Mouse (Mus musculus): Measurements from ENCODE around the gene Tmcc3. TPM values are rescaled to one million over a fixed set of nuclear protein-coding genes. Genes with fewer than 3 reads are reported as not detected.
"Not testable (repeated sequence)": the region's sequence is repeated elsewhere in the genome, so short reads cannot be mapped to it uniquely, and the experiment has no call there.

Gene Tmcc3
- polyA plus RNA-seq, 1 experiment from 2014 or later = 7.8 TPM

GRCm38 (mm10) chr10:94581384-94581783 lies 269.6 kb downstream of the Tmcc3 start:
- no peaks in the 10 kb centered on the region for H3K36me3 ChIP-seq
- H3K4me1 ChIP-seq = peaks cover 12% of the 10 kb centered on the region
- ATAC-seq (replicated peaks; ENCODE audit: low FRiP score) = no peak
- WGBS = 87% methylated on average over 3 of the region's 3 CpGs
- no peak overlapping the region for H3K9ac ChIP-seq
- H3K4me3 ChIP-seq (replicated peaks) = no peak overlapping the region
- no peak overlapping the region for H3K27ac ChIP-seq
- H3K27me3 ChIP-seq = 0 out of 2 replicates have a peak, but pooled peaks cover 4% of the 10 kb centered on the region
- no peak overlapping the region for H3K4me2 ChIP-seq
- no peaks in the 10 kb centered on the region for H3K9me3 ChIP-seq (replicated peaks)

- H3K9me3 ChIP-seq (replicated peaks) = no peaks in the 10 kb centered on the region
- H3K4me2 ChIP-seq = no peak overlapping the region
- no peaks in the 10 kb centered on the region for H3K27me3 ChIP-seq
- H3K9ac ChIP-seq = no peak overlapping the region
- peaks cover 12% of the 10 kb centered on the region for H3K4me1 ChIP-seq
- H3K36me3 ChIP-seq = no peaks in the 10 kb centered on the region
- no peak overlapping the region for H3K4me3 ChIP-seq (replicated peaks)
- 70% methylated on average over 4 of the region's 4 CpGs for WGBS
- ATAC-seq (replicated peaks; ENCODE audit: low FRiP score) = no peak
- no peak overlapping the region for H3K27ac ChIP-seq
Observed at GRCm38 (mm10) chr10:94583714-94584113, 272.0 kb downstream of the Tmcc3 start.

- Histone ChIP-seq H3K4me2 (no peak overlapping the region), H3K4me3 (replicated peaks) (no peak overlapping the region), H3K9me3 (replicated peaks) (no peaks in the 10 kb centered on the region), H3K4me1 (peaks cover 12% of the 10 kb centered on the region), H3K27ac (no peak overlapping the region), H3K9ac (no peak overlapping the region), H3K36me3 (no peaks in the 10 kb centered on the region), H3K27me3 (no peaks in the 10 kb centered on the region)
- peak; percentile 55 for ATAC-seq (replicated peaks; ENCODE audit: low FRiP score)
- 60% methylated on average over 17 of the region's 17 CpGs for WGBS
Observed at GRCm38 (mm10) chr10:94584851-94585359, 273.2 kb downstream of the Tmcc3 start.

GRCm38 (mm10) chr10:94585819-94586218 lies 274.1 kb downstream of the Tmcc3 start:
- Histone ChIP-seq H3K27me3 (no peaks in the 10 kb centered on the region), H3K27ac (no peak overlapping the region), H3K4me1 (peaks cover 12% of the 10 kb centered on the region), H3K9me3 (replicated peaks) (no peaks in the 10 kb centered on the region), H3K4me2 (no peak overlapping the region), H3K36me3 (no peaks in the 10 kb centered on the region), H3K4me3 (replicated peaks) (no peak overlapping the region), H3K9ac (no peak overlapping the region)
- 0 out of 2 replicates have a peak, but pooled peaks have one; percentile 34 for ATAC-seq (replicated peaks; ENCODE audit: low FRiP score)
- 30% methylated on average over 8 of the region's 8 CpGs for WGBS

- H3K9me3 ChIP-seq (replicated peaks) = no peaks in the 10 kb centered on the region
- no peak overlapping the region for H3K27ac ChIP-seq
- ATAC-seq (replicated peaks; ENCODE audit: low FRiP score) = no peak
- 92% methylated on average over 5 of the region's 5 CpGs for WGBS
- H3K9ac ChIP-seq = no peak overlapping the region
- no peaks in the 10 kb centered on the region for H3K36me3 ChIP-seq
- peaks cover 12% of the 10 kb centered on the region for H3K4me1 ChIP-seq
- no peaks in the 10 kb centered on the region for H3K27me3 ChIP-seq
- H3K4me2 ChIP-seq = no peak overlapping the region
- no peak overlapping the region for H3K4me3 ChIP-seq (replicated peaks)
Observed at GRCm38 (mm10) chr10:94588976-94589375, 277.2 kb downstream of the Tmcc3 start.

- H3K4me3 ChIP-seq (replicated peaks) = no peak overlapping the region
- no peaks in the 10 kb centered on the region for H3K9me3 ChIP-seq (replicated peaks)
- WGBS = 84% methylated on average over 9 of the region's 9 CpGs
- no peak for ATAC-seq (replicated peaks; ENCODE audit: low FRiP score)
- H3K4me2 ChIP-seq = no peak overlapping the region
- no peak overlapping the region for H3K9ac ChIP-seq
- no peaks in the 10 kb centered on the region for H3K4me1 ChIP-seq
- H3K27me3 ChIP-seq = no peaks in the 10 kb centered on the region
- no peaks in the 10 kb centered on the region for H3K36me3 ChIP-seq
- no peak overlapping the region for H3K27ac ChIP-seq
Observed at GRCm38 (mm10) chr10:94595705-94596104, 284.0 kb downstream of the Tmcc3 start.

GRCm38 (mm10) chr10:94599846-94600245 lies 288.1 kb downstream of the Tmcc3 start:
- not testable (repeated sequence) for H3K9ac ChIP-seq; H3K4me1 ChIP-seq; H3K27me3 ChIP-seq; H3K4me2 ChIP-seq; H3K9me3 ChIP-seq (replicated peaks); H3K36me3 ChIP-seq; H3K4me3 ChIP-seq (replicated peaks); ATAC-seq (replicated peaks; ENCODE audit: low FRiP score); H3K27ac ChIP-seq
- 76% methylated on average over 2 of the region's 2 CpGs for WGBS

- Histone ChIP-seq H3K4me3 (replicated peaks) (no peak overlapping the region), H3K27ac (no peak overlapping the region), H3K4me1 (no peaks in the 10 kb centered on the region), H3K9me3 (replicated peaks) (no peaks in the 10 kb centered on the region), H3K36me3 (no peaks in the 10 kb centered on the region), H3K4me2 (no peak overlapping the region), H3K27me3 (no peaks in the 10 kb centered on the region), H3K9ac (no peak overlapping the region)
- WGBS = 91% methylated on average over 6 of the region's 6 CpGs
- no peak for ATAC-seq (replicated peaks; ENCODE audit: low FRiP score)
Observed at GRCm38 (mm10) chr10:94601034-94601433, 289.3 kb downstream of the Tmcc3 start.

- Histone ChIP-seq H3K36me3 (no peaks in the 10 kb centered on the region), H3K4me3 (replicated peaks) (no peak overlapping the region), H3K9ac (no peak overlapping the region), H3K27ac (no peak overlapping the region), H3K27me3 (no peaks in the 10 kb centered on the region; the same call in 1 of the 2 replicates), H3K4me1 (no peaks in the 10 kb centered on the region), H3K9me3 (replicated peaks) (no peaks in the 10 kb centered on the region), H3K4me2 (no peak overlapping the region)
- ATAC-seq (replicated peaks; ENCODE audit: low FRiP score) = no peak
- WGBS = 90% methylated on average over 4 of the region's 4 CpGs
Observed at GRCm38 (mm10) chr10:94605491-94605890, 293.7 kb downstream of the Tmcc3 start.

- no peak overlapping the region for H3K4me2 ChIP-seq
- H3K4me1 ChIP-seq = no peaks in the 10 kb centered on the region
- H3K36me3 ChIP-seq = no peaks in the 10 kb centered on the region
- no peak overlapping the region for H3K9ac ChIP-seq
- no peak overlapping the region for H3K27ac ChIP-seq
- H3K27me3 ChIP-seq = no peaks in the 10 kb centered on the region; the same call in 1 of the 2 replicates
- no peak overlapping the region for H3K4me3 ChIP-seq (replicated peaks)
- peak; percentile 76; the same call in 1 of the 2 replicates for ATAC-seq (replicated peaks; ENCODE audit: low FRiP score)
- no peaks in the 10 kb centered on the region for H3K9me3 ChIP-seq (replicated peaks)
- 54% methylated on average over 5 of the region's 5 CpGs for WGBS
Observed at GRCm38 (mm10) chr10:94609309-94609777, 297.6 kb downstream of the Tmcc3 start.

- Histone ChIP-seq H3K36me3 (no peaks in the 10 kb centered on the region), H3K4me3 (replicated peaks) (no peak overlapping the region), H3K9ac (no peak overlapping the region), H3K9me3 (replicated peaks) (no peaks in the 10 kb centered on the region), H3K27ac (no peak overlapping the region), H3K27me3 (no peaks in the 10 kb centered on the region; the same call in 1 of the 2 replicates), H3K4me1 (no peaks in the 10 kb centered on the region), H3K4me2 (no peak overlapping the region)
- WGBS = 86% methylated on average over 13 of the region's 13 CpGs
- ATAC-seq (replicated peaks; ENCODE audit: low FRiP score) = no peak
Observed at GRCm38 (mm10) chr10:94611228-94611968, 299.6 kb downstream of the Tmcc3 start.

GRCm38 (mm10) chr10:94611969-94612440 lies 300.3 kb downstream of the Tmcc3 start:
- no peak for ATAC-seq (replicated peaks; ENCODE audit: low FRiP score)
- H3K9ac ChIP-seq = no peak overlapping the region
- WGBS = 87% methylated on average over 4 of the region's 4 CpGs
- H3K4me3 ChIP-seq (replicated peaks) = no peak overlapping the region
- H3K36me3 ChIP-seq = no peaks in the 10 kb centered on the region
- no peak overlapping the region for H3K27ac ChIP-seq
- no peaks in the 10 kb centered on the region for H3K4me1 ChIP-seq
- H3K4me2 ChIP-seq = no peak overlapping the region
- no peaks in the 10 kb centered on the region; the same call in 1 of the 2 replicates for H3K27me3 ChIP-seq
- H3K9me3 ChIP-seq (replicated peaks) = no peaks in the 10 kb centered on the region

All from kidney, embryonic 15.5 days (tissue).